Mouse (Mus musculus) liver, embryonic 18 days (tissue): ENCODE data around the gene Vmn1r73. TPM values are rescaled to one million over a fixed set of nuclear protein-coding genes. Genes with fewer than 3 reads are reported as not detected.

Source experiments
- polyA plus RNA-seq: library from polyadenylated mRNA; depleted of rRNA; stranded (reverse); fragments of >200 nt; gene quantifications from 2 replicates; pipeline ENCODE4 v1.2.3, GENCODE M21; 2012; rRNA removed

Gene Vmn1r73
- not detected in 2 replicates for polyA plus RNA-seq

DNA sequence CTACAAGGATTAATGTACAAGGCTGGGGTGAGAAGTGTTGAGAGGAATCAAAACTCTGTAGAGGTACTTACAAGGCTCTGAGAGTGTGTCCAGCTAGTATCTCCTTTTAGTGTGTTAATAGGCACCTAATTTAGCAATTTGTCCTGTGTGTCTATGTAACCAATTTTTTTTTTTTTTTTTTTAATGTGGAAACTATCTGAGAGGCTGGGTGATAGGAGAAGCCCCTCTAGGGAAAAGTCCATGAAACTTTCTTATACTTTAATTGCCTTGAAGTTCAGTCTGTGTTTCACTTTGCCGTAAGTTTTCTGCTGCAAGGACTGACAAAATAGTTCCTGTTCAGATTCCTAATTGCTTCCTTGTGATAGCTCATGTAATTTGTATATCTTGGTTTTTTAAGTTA lies at the start of gene Vmn1r73:
TSS of gene Vmn1r73 (plus strand) at position 301 of the 400 bp plus-strand sequence.

Other genes with a start within 250 kb of the Vmn1r73 start
- gene Zscan4-ps2, start 216.0 kb upstream of the Vmn1r73 start, polyA plus RNA-seq = not detected in 2 replicates
- gene Zscan4-ps3, start 121.0 kb upstream of the Vmn1r73 start, polyA plus RNA-seq = not detected in 2 replicates
- not detected in 2 replicates for gene Vmn1r72, start 50.1 kb upstream of the Vmn1r73 start, polyA plus RNA-seq
- not detected in 2 replicates for gene Vmn1r74, start 103.7 kb downstream of the Vmn1r73 start, polyA plus RNA-seq
- gene Vmn1r75, start 144.4 kb downstream of the Vmn1r73 start, polyA plus RNA-seq = not detected in 2 replicates
- gene Vmn1r76, start 207.9 kb downstream of the Vmn1r73 start, polyA plus RNA-seq = not detected in 2 replicates